Mouse (Mus musculus): ENCODE data around the gene Olfr247.
"Not testable (repeated sequence)": the region's sequence is repeated elsewhere in the genome, so short reads cannot be mapped to it uniquely, and the experiment has no call there.

The Olfr247 gene

GRCm38 (mm10) chr10:129976040-129976439, at the start of gene Olfr247:
Olfr247 (minus strand) TSS chr10:129976140.
- DNase-seq (ENCODE audit: low read depth): not testable (repeated sequence)

DNA sequence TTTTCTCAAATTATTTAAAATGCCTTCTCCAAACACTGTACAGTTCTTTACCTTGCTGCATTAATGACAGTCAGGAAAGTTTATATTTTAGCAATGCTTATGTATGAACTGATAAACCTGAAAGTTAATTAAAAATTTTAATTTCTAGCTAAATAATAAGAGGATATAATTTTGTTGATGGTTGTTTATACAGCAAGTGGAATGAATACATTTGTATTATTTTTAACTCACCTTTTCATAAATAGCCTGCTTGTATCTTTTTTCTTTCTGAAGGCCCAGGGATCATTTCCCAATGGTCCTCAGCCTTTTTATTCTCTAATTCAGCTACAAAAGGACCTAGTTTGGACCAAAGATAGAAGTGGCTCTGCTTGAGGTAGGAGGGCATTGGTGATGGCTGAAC, 36.4 kb upstream of the Olfr247 start, which contains the start of gene Olfr820:
Olfr820 (plus strand) TSS at position 301 of the 400 bp plus-strand sequence.
- DNase-seq (ENCODE audit: low read depth): no peak

DNA sequence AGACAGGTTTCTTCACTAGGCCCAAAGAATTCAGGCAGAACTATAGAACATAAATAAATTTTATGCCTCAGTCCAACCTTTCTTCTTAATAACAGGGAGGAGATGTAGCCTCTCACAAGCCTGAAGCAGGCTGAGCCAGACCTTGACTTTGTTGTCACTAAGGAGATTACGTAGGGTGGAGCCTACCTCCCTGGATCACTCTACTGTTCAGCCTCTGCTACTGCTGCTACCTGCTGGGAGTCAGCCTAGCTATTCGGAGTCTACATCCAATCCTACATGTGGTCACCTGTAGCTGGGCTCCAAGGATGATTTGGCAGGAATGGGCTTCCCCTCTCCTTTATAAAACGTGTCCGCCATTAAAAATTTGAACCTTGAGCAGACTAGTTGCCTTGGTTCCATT, 29.4 kb upstream of the Olfr247 start:
- DNase-seq (ENCODE audit: low read depth): not testable (repeated sequence)

DNA sequence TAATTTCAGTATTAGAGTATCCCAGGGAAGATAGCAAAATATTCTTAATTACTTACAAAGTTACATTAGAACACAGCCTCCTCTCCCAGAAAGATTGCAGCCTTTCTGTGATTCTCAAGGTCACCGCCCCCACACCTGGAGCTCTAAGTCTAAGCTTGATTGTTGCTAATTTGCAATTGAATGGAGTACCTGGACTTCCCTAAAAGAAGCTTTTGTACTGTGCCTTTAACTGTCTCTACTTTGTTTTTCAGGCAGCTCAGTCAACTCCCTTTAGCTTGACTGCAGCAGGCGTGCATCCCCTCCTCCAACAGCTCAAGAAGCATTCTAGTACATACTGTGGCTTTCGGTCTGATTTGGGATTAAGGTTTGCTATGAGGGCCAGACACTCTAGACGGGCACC, 28.2 kb upstream of the Olfr247 start:
- DNase-seq (ENCODE audit: low read depth): not testable (repeated sequence)

DNA sequence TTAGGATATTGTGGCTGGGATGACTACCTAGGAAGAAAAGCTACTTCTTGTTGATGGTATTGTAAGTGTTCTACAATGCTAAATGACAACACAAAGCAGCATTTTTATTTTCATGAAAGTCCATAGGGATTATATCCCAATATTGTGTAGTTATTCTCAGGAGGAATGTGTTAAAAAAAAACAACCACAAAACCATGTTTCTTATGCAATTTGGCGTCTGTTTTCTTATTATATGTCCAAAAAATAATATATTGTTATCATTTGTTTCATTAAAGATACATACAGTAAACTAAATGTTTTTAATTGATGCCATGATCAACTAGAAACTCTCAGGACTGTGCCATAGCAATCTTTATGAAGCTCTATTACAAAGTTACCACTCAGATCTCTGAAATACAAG, 9.0 kb upstream of the Olfr247 start, which contains the start of gene Gm10310:
Gm10310 (minus strand) TSS at position 101 of the 400 bp plus-strand sequence.
- DNase-seq (ENCODE audit: low read depth): not testable (repeated sequence)

DNA sequence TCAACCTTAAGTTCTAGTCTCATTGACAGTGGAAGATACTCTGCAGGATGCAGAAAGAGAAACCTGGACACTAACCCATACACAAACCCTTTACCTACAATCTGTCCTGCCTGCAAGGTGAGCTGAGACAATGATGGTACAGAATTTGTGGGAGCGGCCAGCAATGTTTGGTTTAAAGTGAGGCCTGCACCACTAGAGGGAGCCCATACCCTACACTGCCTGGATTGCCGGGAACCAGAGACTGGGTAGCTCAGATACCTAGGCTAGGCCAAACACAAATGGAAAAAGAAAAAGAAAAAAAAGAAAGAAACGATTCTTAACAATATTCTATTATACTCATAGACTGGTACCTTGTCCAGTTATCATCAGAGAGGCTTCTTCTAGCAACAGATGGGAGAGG, 5.9 kb upstream of the Olfr247 start:
- DNase-seq (ENCODE audit: low read depth): not testable (repeated sequence)

DNA sequence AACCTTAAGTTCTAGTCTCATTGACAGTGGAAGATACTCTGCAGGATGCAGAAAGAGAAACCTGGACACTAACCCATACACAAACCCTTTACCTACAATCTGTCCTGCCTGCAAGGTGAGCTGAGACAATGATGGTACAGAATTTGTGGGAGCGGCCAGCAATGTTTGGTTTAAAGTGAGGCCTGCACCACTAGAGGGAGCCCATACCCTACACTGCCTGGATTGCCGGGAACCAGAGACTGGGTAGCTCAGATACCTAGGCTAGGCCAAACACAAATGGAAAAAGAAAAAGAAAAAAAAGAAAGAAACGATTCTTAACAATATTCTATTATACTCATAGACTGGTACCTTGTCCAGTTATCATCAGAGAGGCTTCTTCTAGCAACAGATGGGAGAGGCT, 2.9 kb downstream of the Olfr247 start:
- DNase-seq (ENCODE audit: low read depth): not testable (repeated sequence)

DNA sequence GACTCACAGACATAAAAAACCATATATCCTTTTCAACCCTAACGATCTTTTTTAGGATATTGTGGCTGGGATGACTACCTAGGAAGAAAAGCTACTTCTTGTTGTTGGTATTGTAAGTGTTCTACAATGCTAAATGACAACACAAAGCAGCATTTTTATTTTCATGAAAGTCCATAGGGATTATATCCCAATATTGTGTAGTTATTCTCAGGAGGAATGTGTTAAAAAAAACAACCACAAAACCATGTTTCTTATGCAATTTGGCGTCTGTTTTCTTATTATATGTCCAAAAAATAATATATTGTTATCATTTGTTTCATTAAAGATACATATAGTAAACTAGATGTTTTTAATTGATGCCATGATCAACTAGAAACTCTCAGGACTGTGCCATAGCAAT, 8.8 kb downstream of the Olfr247 start, which contains the start of gene Olfr819:
Olfr819 (minus strand) TSS at position 101 of the 400 bp plus-strand sequence.
- not testable (repeated sequence) for DNase-seq (ENCODE audit: low read depth)

GRCm38 (mm10) chr10:129966232-129966631, 9.7 kb downstream of the Olfr247 start:
- not testable (repeated sequence) for DNase-seq (ENCODE audit: low read depth)

GRCm38 (mm10) chr10:129949000-129949399, 26.9 kb downstream of the Olfr247 start, which contains the start of gene Olfr818:
Olfr818 (minus strand) TSS chr10:129949100.
- DNase-seq (ENCODE audit: low read depth): no peak
